ENCODE assay signal across 21 mouse cellular contexts in genomic region chr15:80570226-80570625, GRCm38 (mm10). TPM values are rescaled to one million over a fixed set of nuclear protein-coding genes. Genes with fewer than 3 reads are reported as not detected.
"Had no signal": no experiment of that assay in that cellular context is flagged by ENCODE, and none has a peak within 500 bp of the region (broad histone marks: within the 10 kb centered on the region; RNA-seq: fewer than 3 reads in every experiment).

No protein-coding gene starts in this region.

- H3K4me2 ChIP-seq: lung, embryonic 14.5 days; midbrain, embryonic 12.5 days; neural tube, embryonic 12.5 days; stomach, embryonic 15.5 days had no signal

- H3K9ac ChIP-seq: liver, embryonic 14.5 days; lung, embryonic 14.5 days; midbrain, embryonic 12.5 days; neural tube, embryonic 12.5 days; stomach, embryonic 15.5 days had no signal

- H3K27me3 ChIP-seq: neural tube, embryonic 12.5 days; stomach, embryonic 15.5 days had no signal

- H3K9me3 ChIP-seq: midbrain, embryonic 10.5 days; midbrain, embryonic 12.5 days; neural tube, embryonic 12.5 days; stomach, embryonic 15.5 days had no signal

- ATAC-seq: midbrain, embryonic 16.5 days had no signal

- DNase-seq: lung, adult 18-20 months; lung, embryonic 14.5 days; lung, postnatal 10 days; lung, postnatal 4 days; midbrain, embryonic 14.5 days; right cerebral cortex, postnatal 14 days; thymus, postnatal 14 days; thymus, postnatal 4 days had no signal

- H3K4me3 ChIP-seq: midbrain, embryonic 10.5 days; midbrain, embryonic 12.5 days; myocyte; neural tube, embryonic 12.5 days; stomach, embryonic 15.5 days had no signal

- H3K36me3 ChIP-seq: midbrain, embryonic 10.5 days; midbrain, embryonic 12.5 days; neural tube, embryonic 12.5 days; stomach, embryonic 15.5 days had no signal

- H3K4me1 ChIP-seq: midbrain, embryonic 12.5 days; neural tube, embryonic 12.5 days; stomach, embryonic 15.5 days had no signal

- H3K27ac ChIP-seq: liver, embryonic 14.5 days; midbrain, embryonic 10.5 days; midbrain, embryonic 12.5 days; neural tube, embryonic 12.5 days; stomach, embryonic 15.5 days; stomach, postnatal 0 days had no signal

RNA-seq across cellular contexts. Expression of gene Grap2, which starts 2.2 kb away (rescaled TPM):
- polyA plus RNA-seq: myocyte had no signal

RNA-seq across cellular contexts. Expression of gene Enthd1, which starts 5.3 kb away (rescaled TPM):
- total RNA-seq: megakaryocyte-erythroid progenitor cell, adult 5-6 weeks had no signal
- polyA plus RNA-seq: liver, embryonic 14.5 days; liver, embryonic 16.5 days; lung, embryonic 14.5 days; lung, embryonic 16.5 days; midbrain, embryonic 10.5 days; midbrain, embryonic 12.5 days; midbrain, embryonic 14.5 days; midbrain, embryonic 16.5 days; myocyte; neural tube, embryonic 12.5 days; neural tube, embryonic 14.5 days; stomach, embryonic 15.5 days; stomach, postnatal 0 days; urinary bladder, adult 2 months had no signal
